Mouse (Mus musculus) heart, embryonic 14.5 days (tissue): ENCODE data around the gene Gdf11. TPM values are rescaled to one million over a fixed set of nuclear protein-coding genes. Genes with fewer than 3 reads are reported as not detected.

Source experiments
- ATAC-seq: fragments of 200-750 bp; cut with Nextera tagmentation; 2 replicates; pipeline ENCODE4 v1.8.0; 2017; ENCODE audit warnings: low read depth, moderate TSS enrichment; ENCODE audit not compliant: insufficient number of reproducible peaks, insufficient read depth, low FRiP score
- H3K27ac ChIP-seq, 2 experiments: fragments of 200-500 bp in 1 of 2; fragments of 300-500 bp in 1 of 2; sonication (generic) in 1 of 2; replicated peaks in 1 of 2; 2 replicates each; pipeline ENCODE4 v1.5.1; 2012 to 2014; ENCODE audit warnings: low read depth in 2 of 2, low read length in 2 of 2, control low read depth in 1 of 2, mild to moderate bottlenecking in 1 of 2, mixed read lengths in 1 of 2; ENCODE audit not compliant: control insufficient read depth in 1 of 2, insufficient read depth in 1 of 2
- H3K27me3 ChIP-seq: fragments of 300-500 bp; sonication (generic); 2 replicates; pipeline ENCODE4 v1.6.1; 2014; ENCODE audit warnings: mild to moderate bottlenecking, low read length, control low read depth; ENCODE audit not compliant: control insufficient read depth, insufficient read depth
- H3K36me3 ChIP-seq: fragments of 300-500 bp; sonication (generic); 2 replicates; pipeline ENCODE4 v1.6.1; 2014; ENCODE audit warnings: mild to moderate bottlenecking, control low read depth, low read length, mixed read lengths; ENCODE audit not compliant: control insufficient read depth, insufficient read depth
- H3K4me1 ChIP-seq, 2 experiments: fragments of 200-500 bp in 1 of 2; fragments of 300-500 bp in 1 of 2; sonication (generic) in 1 of 2; 2 replicates each; pipeline ENCODE4 v1.6.1; 2012 to 2014; ENCODE audit warnings: low read length in 2 of 2, control low read depth in 1 of 2, mixed read lengths in 1 of 2; ENCODE audit not compliant: control insufficient read depth in 2 of 2, insufficient read depth in 2 of 2
- H3K4me2 ChIP-seq: fragments of 300-500 bp; sonication (generic); 2 replicates; pipeline ENCODE4 v1.6.1; 2014; ENCODE audit warnings: mild to moderate bottlenecking, low read length
- H3K4me3 ChIP-seq, 2 experiments: fragments of 200-500 bp in 1 of 2; fragments of 300-500 bp in 1 of 2; sonication (generic) in 1 of 2; 2 replicates each; pipeline ENCODE4 v1.5.1; 2012 to 2014; ENCODE audit warnings: low read length in 2 of 2, mild to moderate bottlenecking in 2 of 2, control low read depth in 1 of 2, low read depth in 1 of 2, moderate library complexity in 1 of 2; ENCODE audit not compliant: control insufficient read depth in 1 of 2, insufficient read depth in 1 of 2
- H3K9ac ChIP-seq: fragments of 300-500 bp; sonication (generic); 2 replicates; pipeline ENCODE4 v1.6.1; 2014; ENCODE audit warnings: mild to moderate bottlenecking, low read length
- H3K9me3 ChIP-seq: fragments of 300-500 bp; sonication (generic); 2 replicates; pipeline ENCODE4 v1.6.1; 2016; ENCODE audit warnings: low read length, control low read depth; ENCODE audit not compliant: control insufficient read depth
- WGBS: fragments of 180-500 bp; shearing (Covaris S2); extraction: QIAGEN DNeasy Blood & Tissue Kit; methylation state at CpG from one replicate; pipeline ENCODE4 v1.1.7; 2014; 5-methylcytosine and 5-hydroxymethylcytosine counted together
- polyA plus RNA-seq: library from polyadenylated mRNA; unstranded; fragments of >200 nt; fragmentation: Nextera tagmentation; extraction: Ambion mirVana; gene quantifications from 2 replicates; pipeline ENCODE4 v1.2.1, GENCODE M21; 2014

Gene Gdf11
- polyA plus RNA-seq, 1 experiment from 2014 or later, result 3.4 TPM

DNA sequence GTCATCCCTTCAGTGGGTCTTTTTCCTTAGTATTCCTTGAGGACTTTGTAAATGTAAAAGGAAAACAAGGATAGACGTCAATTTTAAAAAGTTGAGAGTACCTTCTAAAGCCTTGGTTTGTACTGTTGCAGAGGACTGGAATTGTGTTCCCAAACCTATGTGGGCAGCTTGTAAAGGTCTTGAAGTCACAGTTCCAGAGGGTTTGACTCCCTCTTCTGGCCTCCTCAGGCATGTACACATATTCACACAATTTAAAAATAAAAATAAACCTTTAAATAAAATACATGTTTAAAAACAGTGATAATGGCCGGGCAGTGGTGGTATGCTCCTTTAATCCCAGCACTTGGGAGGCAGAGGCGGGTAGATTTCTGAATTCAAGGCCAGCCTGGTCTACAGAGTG is 25.5 kb downstream of the Gdf11 start:
- Histone ChIP-seq H3K4me1 (no peaks in the 10 kb centered on the region), H3K36me3 (peaks cover 65% of the 10 kb centered on the region), H3K27me3 (no peaks in the 10 kb centered on the region), H3K4me3 (no peak overlapping the region), H3K9ac (no peak overlapping the region), H3K9me3 (no peaks in the 10 kb centered on the region), H3K4me2 (no peak overlapping the region), H3K27ac (no peak overlapping the region)
- 84% methylated on average over 3 of the region's 3 CpGs for WGBS
- ATAC-seq, result no peak

DNA sequence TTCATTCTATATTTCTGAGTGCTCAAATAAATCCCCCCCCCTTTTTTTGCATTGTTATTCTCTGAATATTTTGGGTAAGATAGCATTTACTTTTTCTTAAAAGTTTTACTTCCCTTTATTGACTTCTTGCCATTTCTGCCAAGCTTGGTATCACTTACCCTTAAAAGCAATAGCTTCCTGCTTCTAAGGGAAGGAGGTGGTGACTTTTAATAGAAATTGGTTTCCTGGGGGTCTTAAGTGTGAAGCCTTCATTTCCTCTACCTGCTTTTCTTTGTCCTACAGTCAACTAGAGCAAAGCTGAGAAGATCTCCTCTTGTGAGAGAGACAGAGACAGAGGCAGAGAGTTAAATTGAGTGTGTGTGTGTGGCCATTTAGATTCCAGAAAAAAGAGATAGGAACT is 30.3 kb downstream of the Gdf11 start:
- Histone ChIP-seq H3K9me3 (no peaks in the 10 kb centered on the region), H3K27me3 (no peaks in the 10 kb centered on the region), H3K4me2 (no peak overlapping the region), H3K4me1 (no peaks in the 10 kb centered on the region), H3K4me3 (no peak overlapping the region), H3K9ac (no peak overlapping the region), H3K27ac (no peak overlapping the region), H3K36me3 (peaks cover 63% of the 10 kb centered on the region)
- ATAC-seq, result no peak

DNA sequence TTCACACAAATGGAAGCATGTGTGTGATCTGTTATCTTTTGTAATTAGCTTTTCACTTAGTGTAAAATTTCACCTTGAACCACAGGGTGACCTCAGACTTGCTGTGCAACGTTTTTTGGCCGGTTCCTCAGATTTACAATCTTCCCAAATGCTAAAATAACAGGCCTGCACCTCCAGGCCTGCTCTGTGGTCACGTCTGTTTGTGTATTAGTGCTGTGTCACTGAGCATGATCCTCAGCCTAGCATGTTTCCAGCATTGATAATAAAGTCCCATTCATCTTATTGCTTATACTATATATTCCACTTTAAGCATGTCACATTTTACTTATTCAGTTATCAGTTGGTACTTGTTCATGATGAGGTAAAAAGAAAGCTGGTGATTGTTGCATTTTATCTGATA is 41.2 kb downstream of the Gdf11 start:
- no peak overlapping the region for H3K4me3 ChIP-seq
- no peak overlapping the region for H3K9ac ChIP-seq
- no peaks in the 10 kb centered on the region for H3K4me1 ChIP-seq
- no peak for ATAC-seq
- no peak overlapping the region for H3K4me2 ChIP-seq
- H3K36me3 ChIP-seq, result peaks cover 73% of the 10 kb centered on the region
- H3K9me3 ChIP-seq, result no peaks in the 10 kb centered on the region
- H3K27me3 ChIP-seq, result no peaks in the 10 kb centered on the region
- 76% methylated on average over 3 of the region's 3 CpGs for WGBS
- H3K27ac ChIP-seq, result no peak overlapping the region

DNA sequence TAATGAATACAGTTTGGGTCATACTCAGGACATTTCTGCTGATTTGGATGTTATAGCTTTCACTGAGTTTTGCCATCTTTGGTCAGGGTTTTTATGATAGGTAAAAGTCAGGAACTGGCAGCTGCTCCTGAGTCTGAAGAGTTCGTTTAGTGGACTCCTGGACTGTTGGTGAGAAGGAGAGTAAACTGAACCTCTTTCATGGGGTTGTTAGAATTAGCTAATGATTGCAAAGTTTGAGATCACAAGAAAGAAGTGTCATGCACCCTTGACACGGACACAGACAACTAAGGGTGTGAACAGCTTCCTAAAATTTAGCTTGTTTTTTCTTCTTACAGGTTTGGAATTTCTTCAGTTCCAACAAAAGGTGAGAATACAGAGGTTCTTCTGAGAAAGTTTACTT is 43.1 kb downstream of the Gdf11 start:
- no peak overlapping the region for H3K4me3 ChIP-seq
- H3K9ac ChIP-seq, result no peak overlapping the region
- H3K27me3 ChIP-seq, result no peaks in the 10 kb centered on the region
- H3K36me3 ChIP-seq, result peaks cover 79% of the 10 kb centered on the region
- H3K27ac ChIP-seq, result no peak overlapping the region
- H3K4me1 ChIP-seq, result no peaks in the 10 kb centered on the region
- no peak for ATAC-seq
- H3K9me3 ChIP-seq, result no peaks in the 10 kb centered on the region
- H3K4me2 ChIP-seq, result no peak overlapping the region
- WGBS, result 79% methylated on average over 2 of the region's 2 CpGs

DNA sequence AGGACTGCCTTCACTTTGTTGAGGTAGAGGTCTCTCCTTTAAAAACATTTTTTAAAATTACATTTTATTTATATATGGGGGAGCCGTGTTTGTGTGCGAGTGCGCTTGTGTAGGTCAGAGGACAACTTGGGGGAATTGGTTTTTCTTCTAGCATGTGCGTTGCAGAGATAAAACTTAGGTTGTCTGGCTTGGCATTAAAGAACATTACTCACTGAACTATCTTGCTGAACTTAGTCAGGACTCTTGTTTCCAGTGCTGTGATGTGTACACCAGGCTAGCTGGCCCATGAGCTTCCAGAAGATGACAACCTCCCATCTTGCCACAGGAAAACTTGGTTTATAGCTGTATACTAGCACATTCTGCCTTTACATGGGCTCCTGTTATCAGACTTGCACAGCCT is 44.9 kb downstream of the Gdf11 start:
- 97% methylated on average over 4 of the region's 4 CpGs for WGBS
- Histone ChIP-seq H3K4me3 (no peak overlapping the region), H3K27me3 (no peaks in the 10 kb centered on the region), H3K4me2 (no peak overlapping the region), H3K36me3 (peaks cover 84% of the 10 kb centered on the region), H3K27ac (no peak overlapping the region), H3K4me1 (no peaks in the 10 kb centered on the region), H3K9me3 (no peaks in the 10 kb centered on the region), H3K9ac (no peak overlapping the region)
- ATAC-seq, result no peak

DNA sequence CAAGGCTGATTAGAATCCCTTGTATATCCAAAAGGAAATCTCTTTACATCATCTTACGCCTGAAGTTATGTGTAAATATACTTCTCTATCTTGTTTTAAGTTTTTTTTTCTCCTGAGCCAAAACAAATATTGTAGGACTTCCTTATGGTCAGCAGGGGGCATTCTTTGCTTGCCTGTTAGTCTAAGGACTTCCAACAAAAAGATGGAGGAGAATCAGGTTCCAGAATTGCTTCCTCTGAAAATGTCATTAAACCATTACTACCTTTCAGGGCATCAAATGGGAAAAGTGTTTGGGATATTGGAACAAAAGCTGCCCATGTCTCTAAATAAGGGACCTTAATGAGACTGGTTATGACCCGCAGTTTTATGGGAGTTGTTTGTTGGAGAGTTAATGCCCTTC is 46.0 kb downstream of the Gdf11 start:
- no peak overlapping the region for H3K9ac ChIP-seq
- no peak overlapping the region for H3K4me3 ChIP-seq
- H3K4me1 ChIP-seq, result no peaks in the 10 kb centered on the region
- ATAC-seq, result no peak
- no peaks in the 10 kb centered on the region for H3K9me3 ChIP-seq
- peaks cover 86% of the 10 kb centered on the region for H3K36me3 ChIP-seq
- no peak overlapping the region for H3K4me2 ChIP-seq
- no peak overlapping the region for H3K27ac ChIP-seq
- no peaks in the 10 kb centered on the region for H3K27me3 ChIP-seq
- 81% methylated on average over 2 of the region's 2 CpGs for WGBS

DNA sequence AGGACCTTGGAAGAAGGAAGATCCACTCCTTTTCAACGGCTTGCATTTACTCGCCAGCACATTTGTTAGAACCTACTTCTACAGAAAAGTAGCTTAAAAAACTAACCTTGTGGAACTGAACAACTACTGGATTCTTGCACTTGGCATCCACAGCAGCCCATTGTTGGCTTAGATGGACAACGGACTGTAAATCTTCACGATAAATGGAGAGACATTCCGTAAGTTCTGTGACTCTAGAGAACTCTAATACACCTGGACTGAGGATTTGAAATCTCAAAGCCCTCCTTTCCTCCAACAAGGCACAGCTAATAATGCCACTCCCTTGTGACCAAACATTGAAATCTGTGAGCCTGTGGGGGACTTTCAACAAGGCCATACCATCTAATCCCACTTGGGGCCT is 48.3 kb downstream of the Gdf11 start:
- H3K9ac ChIP-seq, result no peak overlapping the region
- ATAC-seq, result no peak
- no peak overlapping the region for H3K4me2 ChIP-seq
- H3K9me3 ChIP-seq, result no peaks in the 10 kb centered on the region
- H3K4me1 ChIP-seq, result no peaks in the 10 kb centered on the region
- WGBS, result 92% methylated on average over 5 of the region's 5 CpGs
- H3K27me3 ChIP-seq, result no peaks in the 10 kb centered on the region
- H3K4me3 ChIP-seq, result no peak overlapping the region
- no peak overlapping the region for H3K27ac ChIP-seq
- peaks cover 88% of the 10 kb centered on the region for H3K36me3 ChIP-seq

DNA sequence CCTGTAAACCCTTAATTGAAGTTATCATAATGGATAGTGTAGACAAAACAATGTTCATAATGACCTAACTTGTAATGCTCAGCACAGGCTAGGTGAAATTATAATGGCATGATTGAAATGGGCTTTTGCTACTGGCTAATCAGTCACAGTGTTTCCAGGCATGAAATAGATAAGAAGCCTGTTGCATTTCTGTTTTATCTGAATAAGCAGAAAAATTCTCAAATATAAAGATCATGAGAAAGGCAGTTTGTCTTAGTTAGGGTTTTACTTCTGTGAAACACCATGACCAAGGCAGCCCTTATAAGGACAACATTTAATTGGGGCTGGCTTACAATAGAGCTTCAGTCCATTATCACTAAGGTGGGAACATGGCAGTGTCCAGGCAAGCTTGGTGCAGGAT is 50.9 kb downstream of the Gdf11 start:
- Histone ChIP-seq H3K27ac (no peak overlapping the region), H3K36me3 (peaks cover 85% of the 10 kb centered on the region), H3K9ac (no peak overlapping the region), H3K4me1 (no peaks in the 10 kb centered on the region), H3K9me3 (no peaks in the 10 kb centered on the region), H3K4me2 (no peak overlapping the region), H3K27me3 (no peaks in the 10 kb centered on the region), H3K4me3 (no peak overlapping the region)
- ATAC-seq, result no peak
